Mouse (Mus musculus): ENCODE measurements around the gene Ank2.

The Ank2 gene

GRCm38 (mm10) chr3:127361846-127362245, 137.3 kb downstream of the Ank2 start:
- in situ Hi-C loops (cut with MboI, MseI) = no loop called here

DNA sequence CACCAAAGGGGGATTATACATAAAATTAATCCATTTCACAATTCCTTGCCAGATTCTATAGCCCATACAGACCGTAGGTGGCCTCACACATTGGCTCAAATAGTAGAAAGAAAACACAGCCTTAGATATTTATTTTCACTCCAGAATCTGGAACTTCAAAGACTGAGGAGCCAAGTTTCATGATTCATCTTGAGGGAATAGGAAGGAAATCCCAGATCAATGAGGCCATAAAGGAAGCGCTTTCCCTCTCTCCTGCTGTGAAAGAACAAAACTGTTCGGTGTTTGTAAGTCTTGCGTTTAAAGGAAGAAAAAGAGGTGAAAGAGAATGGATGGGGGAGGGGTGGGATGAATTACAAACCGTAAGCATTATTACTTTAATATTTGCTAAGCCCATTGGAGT, 137.8 kb downstream of the Ank2 start:
- in situ Hi-C loops (cut with MboI, MseI) = no loop called here

DNA sequence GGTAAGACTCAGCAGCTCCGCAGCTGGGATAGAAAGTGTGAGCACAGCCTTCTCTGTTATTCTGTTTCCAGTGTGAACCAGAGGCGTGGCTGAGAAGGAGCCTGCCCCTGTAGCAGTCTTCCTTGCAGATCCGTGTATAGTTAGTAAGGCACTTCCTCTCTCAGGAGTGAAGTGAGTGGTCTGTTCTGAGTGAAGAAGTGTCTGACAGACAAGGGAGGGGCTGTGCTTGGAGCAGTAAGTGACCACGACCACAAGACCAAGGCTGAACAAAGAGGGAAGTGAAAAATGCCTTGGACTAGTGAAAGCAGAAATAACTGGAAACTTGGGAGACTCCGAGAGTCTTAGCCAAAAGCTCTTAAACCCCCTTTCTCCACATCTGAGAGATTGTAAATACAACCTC, 143.9 kb downstream of the Ank2 start:
- in situ Hi-C loops (cut with MboI, MseI) = no loop called here

DNA sequence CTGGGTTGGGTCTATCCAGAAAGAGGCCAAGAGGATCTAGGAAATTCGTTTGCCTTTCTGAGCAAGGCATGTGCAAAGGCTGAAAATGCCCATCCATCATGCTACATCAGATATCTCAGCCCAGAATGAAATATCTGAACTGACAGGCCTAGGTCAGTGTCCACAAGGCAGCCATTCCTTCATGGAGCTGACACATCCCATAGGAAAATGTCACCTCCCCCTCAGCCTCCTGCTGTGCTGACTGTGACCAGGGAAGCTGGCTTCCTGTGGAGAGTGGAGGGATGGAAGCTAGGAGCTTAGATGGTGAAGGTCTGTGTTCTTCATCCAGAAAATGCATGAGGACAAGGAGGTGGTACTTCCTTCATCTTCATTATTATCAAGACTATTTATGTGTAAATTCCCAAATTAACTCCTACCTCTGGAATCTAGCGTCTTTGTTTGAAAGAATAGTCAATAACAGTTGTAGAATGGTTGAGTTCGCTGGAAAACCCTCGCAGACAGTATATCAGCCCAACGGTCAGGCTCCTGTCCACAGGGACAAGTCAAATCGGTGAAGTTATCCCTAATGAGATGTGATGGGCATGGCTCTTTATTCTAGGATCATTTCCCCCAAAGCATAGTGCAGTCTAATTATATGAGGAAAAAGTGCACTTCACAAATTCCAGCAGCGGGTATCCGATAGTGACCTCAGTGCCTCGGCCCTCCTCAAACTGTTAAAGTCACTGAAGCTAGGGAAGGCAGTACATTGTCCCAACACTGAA, 148.4 kb downstream of the Ank2 start:
- in situ Hi-C loops (cut with MboI, MseI) = no loop called here

GRCm38 (mm10) chr3:127348926-127349325, 150.2 kb downstream of the Ank2 start:
- in situ Hi-C loops (cut with MboI, MseI) = no loop called here

DNA sequence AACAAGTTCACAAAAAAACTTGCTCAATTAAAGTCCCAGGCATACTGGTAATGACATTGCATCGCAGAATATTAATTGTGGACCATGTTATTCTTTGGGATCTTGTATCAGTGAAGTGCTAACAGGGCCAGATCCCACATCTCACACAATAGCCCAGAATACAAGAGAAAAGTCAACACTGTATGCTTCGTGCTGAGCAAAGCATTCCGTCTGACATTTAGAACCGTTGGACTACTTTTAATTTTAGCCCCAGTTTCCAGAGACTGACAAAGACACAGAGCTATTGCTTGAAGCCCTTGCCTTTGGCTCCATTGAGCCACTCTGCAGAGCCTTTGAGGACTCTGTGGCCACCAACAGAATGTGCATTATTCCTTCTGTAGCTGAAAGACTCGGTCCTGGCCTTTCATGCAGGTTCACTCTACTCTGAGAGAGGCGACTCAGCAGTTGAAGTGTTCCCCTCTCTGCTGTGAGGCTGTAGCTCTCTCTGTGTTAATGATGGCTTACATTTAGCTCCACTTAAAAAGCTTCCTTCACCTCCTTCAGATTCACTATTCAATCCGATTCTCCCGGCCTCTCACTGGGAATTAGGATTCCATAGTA, 153.2 kb downstream of the Ank2 start:
- in situ Hi-C loops (cut with MboI, MseI) = no loop called here

- in situ Hi-C loops (cut with MboI, MseI) = no loop called here
These were observed 157.8 kb downstream of the Ank2 start for GRCm38 (mm10) chr3:127341300-127341699.

DNA sequence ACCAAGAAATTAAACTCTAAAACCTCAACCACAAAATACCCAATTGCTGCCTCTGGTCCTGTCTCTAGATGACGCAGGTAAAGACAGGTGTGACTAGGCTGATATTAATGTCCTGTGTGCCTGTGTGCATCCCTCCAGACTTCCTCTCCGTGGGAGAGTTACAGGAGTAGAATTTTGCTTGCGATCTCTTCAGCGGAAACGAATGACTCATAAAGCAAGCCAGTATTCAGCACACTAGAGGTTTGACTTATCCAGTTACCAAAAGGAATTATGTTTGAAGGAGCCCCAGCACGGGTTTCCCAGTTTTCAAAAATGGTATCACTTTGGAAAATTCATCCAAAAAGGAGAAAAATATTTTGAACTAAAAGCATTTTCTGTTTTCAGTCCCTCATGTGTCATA, 164.3 kb downstream of the Ank2 start:
- in situ Hi-C loops (cut with MboI, MseI) = no loop called here

- in situ Hi-C loops (cut with MboI, MseI) = no loop called here
These were observed 167.6 kb downstream of the Ank2 start for GRCm38 (mm10) chr3:127331562-127331961.

DNA sequence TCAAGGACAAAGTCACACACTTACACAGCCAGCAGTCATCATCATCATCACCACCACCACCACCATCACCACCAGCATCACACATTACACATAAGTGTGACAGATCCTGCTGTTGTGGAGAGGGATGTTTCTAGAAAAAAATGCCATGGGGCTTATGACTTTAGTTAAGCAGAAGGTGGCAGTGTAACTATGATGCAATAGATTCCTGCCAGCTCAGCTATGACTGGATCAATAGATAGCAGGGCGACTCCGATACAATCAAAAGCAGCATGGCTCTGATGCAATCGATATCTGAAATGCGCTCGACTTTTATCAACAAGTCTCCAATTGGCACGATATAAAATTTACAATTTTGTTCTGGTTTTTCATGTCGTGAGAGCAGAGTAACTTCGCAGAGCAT, 172.8 kb downstream of the Ank2 start:
- in situ Hi-C loops (cut with MboI, MseI) = loop anchor here (10.0 kb wide), 1 partner anchor 228 kb away; the partner anchor contains the start of genes Larp7 and Zgrf1

GRCm38 (mm10) chr3:127322870-127323269, 176.3 kb downstream of the Ank2 start:
- in situ Hi-C loops (cut with MboI, MseI) = loop anchor here (10.0 kb wide), 1 partner anchor 232 kb away; the partner anchor contains the start of genes Larp7 and Zgrf1

GRCm38 (mm10) chr3:127321645-127322044, 177.5 kb downstream of the Ank2 start:
- in situ Hi-C loops (cut with MboI, MseI) = loop anchor here (10.0 kb wide), 1 partner anchor 233 kb away; the partner anchor contains the start of genes Larp7 and Zgrf1

DNA sequence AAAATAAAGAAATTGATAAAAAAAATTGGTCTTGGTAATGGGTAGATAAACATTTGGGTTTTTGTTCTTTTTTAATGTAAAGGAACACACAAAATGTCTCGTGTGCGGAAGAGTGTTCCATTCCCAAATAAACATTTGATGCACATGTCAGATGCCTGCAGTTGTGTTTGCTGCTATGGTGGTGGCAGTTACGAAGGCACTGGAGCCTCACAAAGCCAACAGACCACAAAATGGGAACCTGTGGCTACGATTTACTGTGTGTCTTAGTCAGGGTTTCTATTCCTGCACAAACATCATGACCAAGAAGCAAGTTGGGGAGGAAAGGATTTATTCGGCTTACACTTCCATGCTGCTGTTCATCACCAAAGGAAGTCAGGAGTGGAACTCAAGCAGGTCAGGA, 178.1 kb downstream of the Ank2 start:
- in situ Hi-C loops (cut with MboI, MseI) = loop anchor here (10.0 kb wide), 1 partner anchor 234 kb away; the partner anchor contains the start of genes Larp7 and Zgrf1

DNA sequence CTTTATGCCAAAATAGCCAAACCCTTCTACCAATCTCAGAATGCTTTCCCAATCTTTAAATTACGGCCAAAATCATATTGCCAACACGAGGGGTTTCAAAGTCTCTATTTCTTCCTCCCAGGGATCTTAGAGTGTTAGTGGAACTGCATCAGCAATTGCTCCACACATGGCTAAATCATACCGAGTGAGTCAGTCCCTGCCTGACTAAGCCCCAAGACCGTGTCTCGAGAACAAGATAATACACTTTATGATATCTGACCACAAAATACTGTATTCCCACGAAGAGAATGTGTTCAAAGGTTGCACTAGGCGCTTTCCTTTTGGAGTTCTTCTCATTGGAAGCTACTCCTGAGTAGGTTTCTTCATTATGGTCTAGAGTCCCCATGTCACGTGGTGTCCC, 178.8 kb downstream of the Ank2 start:
- in situ Hi-C loops (cut with MboI, MseI) = loop anchor here (10.0 kb wide), 1 partner anchor 234 kb away; the partner anchor contains the start of genes Larp7 and Zgrf1

DNA sequence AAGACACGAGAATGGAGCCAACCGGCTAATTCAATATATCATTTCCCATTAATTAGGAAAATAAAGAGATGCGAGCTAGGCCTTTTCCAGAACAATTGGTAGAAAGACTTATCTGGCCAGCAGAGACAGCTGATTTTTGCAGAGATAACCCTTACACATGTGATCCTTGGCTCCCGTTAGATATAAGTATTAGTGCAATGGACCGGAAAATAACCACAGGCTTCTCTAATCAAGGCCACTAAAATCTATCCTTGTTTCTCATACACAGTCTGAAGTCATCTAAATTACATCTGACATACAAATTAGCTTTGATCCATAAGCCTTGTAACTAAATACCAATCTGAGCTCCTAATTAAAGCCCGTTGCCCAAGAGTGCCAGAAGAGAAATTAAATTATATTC, 181.5 kb downstream of the Ank2 start:
- in situ Hi-C loops (cut with MboI, MseI) = no loop called here

DNA sequence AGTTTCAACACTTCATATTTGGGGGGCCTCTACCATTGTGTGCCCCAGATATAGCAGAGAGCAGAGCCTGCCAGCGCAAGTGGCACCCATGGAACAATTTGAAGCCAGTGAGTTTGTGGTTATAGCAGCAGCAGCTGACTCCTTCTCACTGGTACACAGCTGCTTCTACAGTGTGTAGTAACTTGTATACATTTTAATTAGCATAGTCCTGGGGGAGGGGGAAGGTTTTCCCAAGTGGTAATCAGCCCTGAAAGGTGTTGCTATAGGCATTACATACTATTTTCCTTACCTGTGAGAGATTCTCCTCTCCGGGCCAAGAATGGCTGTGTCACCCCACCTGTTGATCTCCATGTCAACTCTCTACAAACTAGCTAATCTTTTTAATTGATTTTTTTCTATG, 182.4 kb downstream of the Ank2 start:
- in situ Hi-C loops (cut with MboI, MseI) = no loop called here

GRCm38 (mm10) chr3:127311521-127311920, 187.6 kb downstream of the Ank2 start:
- in situ Hi-C loops (cut with MboI, MseI) = no loop called here

DNA sequence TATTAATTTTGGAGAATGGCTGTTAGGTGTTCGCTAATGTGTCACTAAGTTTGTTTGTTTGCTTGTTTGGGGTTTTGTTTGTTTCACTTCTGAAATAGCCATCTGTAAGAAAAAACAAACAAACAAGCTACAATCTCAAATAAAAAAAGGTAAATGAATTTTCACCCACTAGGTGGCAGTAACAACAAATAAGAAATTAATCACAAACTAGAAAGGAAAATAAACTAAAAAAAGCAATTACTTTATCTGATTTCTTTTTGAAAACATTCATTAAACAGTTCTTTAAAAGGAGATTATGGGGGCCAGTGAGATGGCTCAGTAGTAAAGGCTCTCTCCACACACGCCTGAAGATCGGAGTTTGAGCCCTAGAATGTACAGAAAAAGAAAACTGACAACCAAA, 189.1 kb downstream of the Ank2 start:
- in situ Hi-C loops (cut with MboI, MseI) = no loop called here

DNA sequence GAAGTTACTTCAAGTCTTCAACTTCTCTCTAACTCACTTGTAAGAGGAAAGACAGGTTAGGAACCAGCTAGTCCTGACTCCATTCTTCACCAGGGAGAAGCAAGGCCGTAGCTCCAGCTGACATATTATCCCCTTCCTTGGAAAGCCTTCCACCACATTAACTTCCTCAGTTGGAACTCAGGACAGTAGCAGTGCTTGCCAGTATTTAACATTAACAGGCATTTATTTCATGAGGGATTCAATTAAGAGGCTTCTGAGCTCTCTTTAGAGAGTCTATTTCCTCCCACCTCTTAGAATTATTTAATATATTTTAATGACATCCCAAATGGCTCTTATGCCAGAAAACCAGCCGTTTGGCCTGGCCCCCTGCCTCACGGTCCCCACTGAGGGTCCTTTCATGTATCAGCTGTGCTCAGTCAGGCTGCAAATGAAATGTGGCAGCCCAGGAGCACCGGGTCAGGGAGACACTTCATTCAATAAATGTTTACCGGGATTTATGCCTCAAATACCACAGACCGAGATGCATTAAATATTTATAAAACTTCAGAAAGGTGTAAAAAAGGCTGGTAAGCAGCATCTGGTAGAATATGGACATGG, 195.1 kb downstream of the Ank2 start:
- in situ Hi-C loops (cut with MboI, MseI) = no loop called here

DNA sequence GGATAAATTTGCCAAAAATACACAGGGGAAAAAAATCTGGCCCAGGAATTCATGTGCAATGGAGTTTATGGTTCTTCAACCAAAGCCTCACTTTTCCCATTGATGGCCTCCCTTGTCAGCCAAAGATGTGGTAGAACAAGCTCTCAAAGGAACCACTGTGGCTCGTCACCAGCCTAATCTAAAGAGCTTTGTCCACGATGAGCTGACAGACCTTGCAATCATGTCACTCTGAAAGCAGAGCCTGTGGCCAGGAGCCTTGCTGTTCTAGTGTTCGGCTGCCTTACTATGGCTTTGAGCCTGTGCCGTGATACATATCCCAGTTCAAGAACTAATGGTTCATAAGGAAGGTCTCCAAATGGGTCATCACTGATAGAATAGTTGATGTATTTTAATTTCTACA, 196.1 kb downstream of the Ank2 start:
- in situ Hi-C loops (cut with MboI, MseI) = no loop called here

DNA sequence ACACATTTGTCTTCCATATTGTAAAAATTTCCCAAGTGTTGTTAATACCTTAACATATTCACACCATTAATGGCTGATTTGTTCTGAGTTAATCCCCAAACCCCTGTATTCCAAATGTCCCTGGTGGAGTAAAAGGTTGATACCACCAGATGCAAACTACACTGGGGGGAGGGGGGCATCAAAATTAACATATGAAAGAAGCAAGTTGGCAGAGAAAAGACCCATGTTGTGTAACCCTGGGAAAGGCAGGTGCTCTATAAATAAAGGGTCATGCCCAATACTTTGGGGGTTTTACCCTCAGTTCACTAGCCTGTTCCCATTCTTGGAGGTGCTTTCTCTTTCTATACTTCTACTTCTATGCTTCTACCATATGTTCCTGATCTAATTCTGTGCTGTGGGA, 198.4 kb downstream of the Ank2 start:
- in situ Hi-C loops (cut with MboI, MseI) = no loop called here

DNA sequence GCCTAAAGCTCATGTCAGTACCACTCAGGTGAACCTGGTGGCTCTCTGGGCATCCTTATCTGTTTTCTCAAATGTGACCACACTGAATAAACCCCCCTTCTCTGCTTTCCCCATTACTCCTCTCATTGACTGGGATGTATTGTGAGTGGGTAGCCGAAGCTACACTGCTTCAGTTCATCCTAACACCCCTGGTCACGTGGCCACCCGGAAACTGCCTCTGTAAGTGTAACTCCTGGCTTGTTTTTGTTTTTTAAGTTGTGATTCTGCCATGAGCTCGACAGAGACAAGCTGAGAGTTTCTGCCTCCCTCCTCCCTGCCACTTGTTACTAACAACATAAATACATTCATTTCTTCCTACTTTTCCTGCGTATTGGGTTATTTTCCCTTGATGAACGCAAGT, 203.2 kb downstream of the Ank2 start:
- in situ Hi-C loops (cut with MboI, MseI) = no loop called here
